Mouse (Mus musculus) heart, embryonic 14.5 days (tissue): ENCODE measurements around the gene Med27. TPM values are rescaled to one million over a fixed set of nuclear protein-coding genes. Genes with fewer than 3 reads are reported as not detected.

ENCODE experiments used
- ATAC-seq: fragments of 200-750 bp; cut with Nextera tagmentation; 2 replicates; pipeline ENCODE4 v1.8.0; 2017; ENCODE audit warnings: low read depth, moderate TSS enrichment; ENCODE audit not compliant: insufficient number of reproducible peaks, insufficient read depth, low FRiP score
- H3K27ac ChIP-seq, 2 experiments: fragments of 200-500 bp in 1 of 2; fragments of 300-500 bp in 1 of 2; sonication (generic) in 1 of 2; replicated peaks in 1 of 2; 2 replicates each; pipeline ENCODE4 v1.5.1; 2012 to 2014; ENCODE audit warnings: low read depth in 2 of 2, low read length in 2 of 2, control low read depth in 1 of 2, mild to moderate bottlenecking in 1 of 2, mixed read lengths in 1 of 2; ENCODE audit not compliant: control insufficient read depth in 1 of 2, insufficient read depth in 1 of 2
- H3K27me3 ChIP-seq: fragments of 300-500 bp; sonication (generic); 2 replicates; pipeline ENCODE4 v1.6.1; 2014; ENCODE audit warnings: mild to moderate bottlenecking, low read length, control low read depth; ENCODE audit not compliant: control insufficient read depth, insufficient read depth
- H3K36me3 ChIP-seq: fragments of 300-500 bp; sonication (generic); 2 replicates; pipeline ENCODE4 v1.6.1; 2014; ENCODE audit warnings: mild to moderate bottlenecking, control low read depth, low read length, mixed read lengths; ENCODE audit not compliant: control insufficient read depth, insufficient read depth
- H3K4me1 ChIP-seq, 2 experiments: fragments of 200-500 bp in 1 of 2; fragments of 300-500 bp in 1 of 2; sonication (generic) in 1 of 2; 2 replicates each; pipeline ENCODE4 v1.6.1; 2012 to 2014; ENCODE audit warnings: low read length in 2 of 2, control low read depth in 1 of 2, mixed read lengths in 1 of 2; ENCODE audit not compliant: control insufficient read depth in 2 of 2, insufficient read depth in 2 of 2
- H3K4me2 ChIP-seq: fragments of 300-500 bp; sonication (generic); 2 replicates; pipeline ENCODE4 v1.6.1; 2014; ENCODE audit warnings: mild to moderate bottlenecking, low read length
- H3K4me3 ChIP-seq, 2 experiments: fragments of 200-500 bp in 1 of 2; fragments of 300-500 bp in 1 of 2; sonication (generic) in 1 of 2; 2 replicates each; pipeline ENCODE4 v1.5.1; 2012 to 2014; ENCODE audit warnings: low read length in 2 of 2, mild to moderate bottlenecking in 2 of 2, control low read depth in 1 of 2, low read depth in 1 of 2, moderate library complexity in 1 of 2; ENCODE audit not compliant: control insufficient read depth in 1 of 2, insufficient read depth in 1 of 2
- H3K9ac ChIP-seq: fragments of 300-500 bp; sonication (generic); 2 replicates; pipeline ENCODE4 v1.6.1; 2014; ENCODE audit warnings: mild to moderate bottlenecking, low read length
- H3K9me3 ChIP-seq: fragments of 300-500 bp; sonication (generic); 2 replicates; pipeline ENCODE4 v1.6.1; 2016; ENCODE audit warnings: low read length, control low read depth; ENCODE audit not compliant: control insufficient read depth
- WGBS: fragments of 180-500 bp; shearing (Covaris S2); extraction: QIAGEN DNeasy Blood & Tissue Kit; methylation state at CpG from one replicate; pipeline ENCODE4 v1.1.7; 2014; 5-methylcytosine and 5-hydroxymethylcytosine counted together
- polyA plus RNA-seq: library from polyadenylated mRNA; unstranded; fragments of >200 nt; fragmentation: Nextera tagmentation; extraction: Ambion mirVana; gene quantifications from 2 replicates; pipeline ENCODE4 v1.2.1, GENCODE M21; 2014

The Med27 gene
- polyA plus RNA-seq, 1 experiment from 2014 or later: 34.5 TPM

DNA sequence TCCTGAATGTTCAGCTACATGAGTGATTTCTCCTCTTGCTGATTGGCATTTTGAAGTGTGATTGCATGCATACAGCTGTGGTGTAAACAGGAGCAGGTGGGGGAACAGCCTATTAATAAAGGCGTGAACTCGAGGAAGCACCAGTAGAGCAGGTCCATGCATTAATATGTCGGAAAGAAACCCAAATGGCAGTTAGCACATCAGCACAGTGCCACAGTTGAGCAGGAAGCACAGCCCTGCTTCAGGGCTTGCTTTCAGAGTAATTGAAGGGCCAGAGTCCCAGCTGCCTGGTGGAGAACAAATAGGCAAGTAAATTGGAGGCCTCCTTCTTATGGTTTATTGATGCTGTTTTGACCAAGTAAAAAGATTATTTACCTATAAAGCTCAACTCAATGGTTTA, 60.7 kb downstream of the Med27 start:
- Histone ChIP-seq H3K4me2 (no peak overlapping the region), H3K27me3 (no peaks in the 10 kb centered on the region), H3K4me1 (peaks cover 7 to 29% of the 10 kb centered on the region in 2 experiments), H3K9ac (no peak overlapping the region), H3K4me3 (no peak overlapping the region), H3K36me3 (no peaks in the 10 kb centered on the region), H3K9me3 (no peaks in the 10 kb centered on the region), H3K27ac (no peak overlapping the region)
- no peak for ATAC-seq
- WGBS: 83% methylated on average over 3 of the region's 3 CpGs

GRCm38 (mm10) chr2:29407764-29408163, 61.1 kb downstream of the Med27 start:
- H3K27me3 ChIP-seq: no peaks in the 10 kb centered on the region
- no peak overlapping the region for H3K4me2 ChIP-seq
- ATAC-seq: no peak
- H3K4me3 ChIP-seq: no peak overlapping the region
- H3K27ac ChIP-seq: no peak overlapping the region
- H3K9me3 ChIP-seq: no peaks in the 10 kb centered on the region
- WGBS: 90% methylated on average over 7 of the region's 7 CpGs
- peaks cover 11 to 29% of the 10 kb centered on the region in 2 experiments for H3K4me1 ChIP-seq
- no peaks in the 10 kb centered on the region for H3K36me3 ChIP-seq
- no peak overlapping the region for H3K9ac ChIP-seq

- Histone ChIP-seq H3K9ac (no peak overlapping the region), H3K27me3 (no peaks in the 10 kb centered on the region), H3K4me2 (no peak overlapping the region), H3K36me3 (no peaks in the 10 kb centered on the region), H3K27ac (no peak overlapping the region), H3K4me1 (peaks cover 8 to 28% of the 10 kb centered on the region in 2 experiments), H3K4me3 (no peak overlapping the region), H3K9me3 (no peaks in the 10 kb centered on the region)
- ATAC-seq: no peak
- WGBS: 92% methylated on average over 7 of the region's 7 CpGs
Measured at GRCm38 (mm10) chr2:29410884-29411283, 64.3 kb downstream of the Med27 start.

- Histone ChIP-seq H3K4me3 (no peak overlapping the region), H3K9me3 (no peaks in the 10 kb centered on the region), H3K27ac (no peak overlapping the region), H3K4me1 (peaks cover 6 to 24% of the 10 kb centered on the region in 2 experiments), H3K27me3 (no peaks in the 10 kb centered on the region), H3K4me2 (no peak overlapping the region), H3K36me3 (no peaks in the 10 kb centered on the region), H3K9ac (no peak overlapping the region)
- WGBS: 81% methylated on average over 3 of the region's 3 CpGs
- no peak for ATAC-seq
Measured at GRCm38 (mm10) chr2:29412458-29412857, 65.8 kb downstream of the Med27 start.

DNA sequence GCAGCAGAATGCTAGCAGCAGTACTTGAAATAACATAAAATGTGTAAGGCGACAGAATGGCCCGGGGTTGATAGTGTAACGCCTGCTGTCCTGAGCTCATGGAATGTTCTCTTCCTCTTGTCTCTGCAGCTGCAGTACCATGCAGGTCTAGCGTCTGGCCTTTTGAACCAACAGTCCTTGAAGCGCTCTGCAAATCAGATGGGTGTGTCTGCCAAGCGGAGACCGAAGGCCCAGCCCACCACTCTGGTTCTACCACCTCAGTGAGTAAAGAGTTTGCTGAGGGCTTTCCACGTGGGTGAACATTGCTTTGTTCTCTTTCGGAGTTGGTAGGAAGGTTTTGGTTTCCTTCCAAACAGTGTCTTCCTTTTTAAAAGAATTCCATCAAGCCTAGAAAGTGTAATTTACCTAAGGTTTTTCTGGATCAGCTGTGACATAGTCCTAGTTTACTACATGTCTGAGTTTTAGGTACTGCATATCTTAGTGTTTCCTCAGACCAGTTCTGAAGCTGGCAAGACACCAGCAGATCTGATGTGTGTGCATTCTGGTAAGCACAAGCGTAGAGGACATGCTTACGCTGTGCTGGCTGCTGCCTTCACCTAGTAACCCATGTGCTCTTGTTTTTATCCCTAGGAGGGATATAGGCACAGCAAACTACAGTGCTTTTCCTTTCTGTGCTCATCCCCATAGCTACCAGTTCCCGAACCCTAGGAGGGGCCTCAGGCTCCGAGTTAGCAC, 66.8 kb downstream of the Med27 start:
- Histone ChIP-seq H3K9me3 (no peaks in the 10 kb centered on the region), H3K9ac (no peak overlapping the region), H3K4me1 (peaks cover 6 to 24% of the 10 kb centered on the region in 2 experiments), H3K27me3 (no peaks in the 10 kb centered on the region), H3K27ac (no peak overlapping the region), H3K4me3 (no peak overlapping the region), H3K36me3 (no peaks in the 10 kb centered on the region), H3K4me2 (no peak overlapping the region)
- ATAC-seq: no peak
- WGBS: 39% methylated on average over 13 of the region's 13 CpGs

DNA sequence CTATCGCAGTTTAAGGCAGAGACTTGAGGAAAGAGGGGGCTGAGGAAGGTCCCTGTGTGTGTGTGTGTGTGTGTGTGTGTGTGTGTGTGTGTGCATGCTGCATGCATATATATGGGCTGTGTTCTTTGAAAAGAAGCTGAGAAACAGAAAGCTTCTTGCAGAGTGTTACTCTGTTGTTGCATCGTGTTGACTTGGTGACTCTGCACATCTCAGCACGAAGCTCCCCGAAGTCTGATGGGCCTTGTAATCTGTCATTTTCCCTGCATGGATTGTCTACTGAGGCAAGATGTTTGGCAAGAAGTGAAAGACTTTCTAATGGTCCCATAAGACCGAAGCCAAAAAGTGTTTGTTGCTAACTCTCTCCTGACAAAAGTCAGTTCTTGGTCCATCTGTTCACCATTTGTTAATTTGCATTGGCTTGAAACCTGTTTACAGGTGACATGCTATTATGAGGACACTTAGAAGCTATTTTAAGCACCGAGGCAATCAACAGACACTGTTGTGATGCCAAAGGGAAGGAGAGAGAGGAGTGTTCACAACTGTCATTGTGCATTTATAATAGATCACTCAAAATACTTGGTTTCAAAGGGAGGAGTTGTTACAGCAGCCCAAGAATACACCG, 68.3 kb downstream of the Med27 start:
- no peaks in the 10 kb centered on the region for H3K27me3 ChIP-seq
- H3K27ac ChIP-seq: no peak overlapping the region
- H3K4me3 ChIP-seq: no peak overlapping the region
- H3K9me3 ChIP-seq: no peaks in the 10 kb centered on the region
- WGBS: 78% methylated on average over 7 of the region's 7 CpGs
- no peaks in the 10 kb centered on the region for H3K36me3 ChIP-seq
- no peak overlapping the region for H3K9ac ChIP-seq
- H3K4me1 ChIP-seq: peaks cover 6 to 24% of the 10 kb centered on the region in 2 experiments
- H3K4me2 ChIP-seq: no peak overlapping the region
- no peak for ATAC-seq

DNA sequence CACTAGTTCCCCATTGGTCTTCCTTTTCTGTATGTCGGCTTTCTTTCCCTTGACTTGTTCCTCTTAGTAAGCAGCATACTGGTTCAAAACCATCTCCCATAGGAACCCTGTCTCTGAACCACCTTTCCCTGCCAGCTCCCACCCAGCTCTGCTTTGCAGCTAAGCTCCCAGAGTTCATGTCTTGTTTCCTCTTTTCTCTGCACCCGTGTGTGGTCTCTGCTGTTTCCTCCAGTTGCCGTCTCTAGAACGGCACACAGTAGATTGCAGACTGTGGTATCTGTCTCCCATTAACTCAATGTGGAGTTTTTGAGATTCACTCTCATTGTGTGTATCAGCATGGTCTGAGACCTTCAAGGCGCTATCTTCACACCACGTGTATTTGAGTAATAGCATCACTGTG, 71.9 kb downstream of the Med27 start:
- H3K36me3 ChIP-seq: no peaks in the 10 kb centered on the region
- H3K9ac ChIP-seq: no peak overlapping the region
- ATAC-seq: no peak
- no peaks in the 10 kb centered on the region for H3K27me3 ChIP-seq
- peaks cover 2 to 14% of the 10 kb centered on the region in 2 experiments; a peak in 3 of 4 replicates for H3K4me1 ChIP-seq
- no peak overlapping the region for H3K27ac ChIP-seq
- 70% methylated on average over 6 of the region's 6 CpGs for WGBS
- H3K4me3 ChIP-seq: no peak overlapping the region
- H3K9me3 ChIP-seq: no peaks in the 10 kb centered on the region
- no peak overlapping the region for H3K4me2 ChIP-seq
